Mouse (Mus musculus) midbrain, embryonic 14.5 days (tissue): ENCODE results near the gene Nppa. TPM values are rescaled to one million over a fixed set of nuclear protein-coding genes. Genes with fewer than 3 reads are reported as not detected.
A peak's percentile ranks its signal among the peaks of the same experiment; 100 is the strongest.

ENCODE experiments used
- ATAC-seq: fragments of 200-750 bp; cut with Nextera tagmentation; 2 replicates; pipeline ENCODE4 v1.8.0; 2017; ENCODE audit warnings: moderate number of reproducible peaks, moderate library complexity; ENCODE audit not compliant: low FRiP score, low TSS enrichment
- DNase-seq: peaks from one replicate; pipeline ENCODE4 v3.0.0-alpha.2; 2015
- H3K27ac ChIP-seq: fragments of 300-500 bp; sonication (generic); replicated peaks from 2 replicates; pipeline ENCODE4 v1.5.1; 2014; ENCODE audit warnings: mild to moderate bottlenecking, low read depth, low read length, moderate library complexity
- H3K27me3 ChIP-seq: fragments of 300-500 bp; sonication (generic); 2 replicates; pipeline ENCODE4 v1.6.1; 2014; ENCODE audit warnings: low read length, control low read depth, mixed read lengths; ENCODE audit not compliant: control insufficient read depth, insufficient read depth
- H3K36me3 ChIP-seq: fragments of 300-500 bp; sonication (generic); 2 replicates; pipeline ENCODE4 v1.6.1; 2014; ENCODE audit warnings: low read length, control low read depth; ENCODE audit not compliant: control insufficient read depth, insufficient read depth
- H3K4me1 ChIP-seq: fragments of 300-500 bp; sonication (generic); 2 replicates; pipeline ENCODE4 v1.6.1; 2014; ENCODE audit warnings: mild to moderate bottlenecking, antibody characterized with exemption, low read length, control low read depth; ENCODE audit not compliant: control insufficient read depth, insufficient read depth
- H3K4me2 ChIP-seq: fragments of 300-500 bp; sonication (generic); 2 replicates; pipeline ENCODE4 v1.6.1; 2014; ENCODE audit warnings: mild to moderate bottlenecking, low read length, moderate library complexity
- H3K4me3 ChIP-seq: fragments of 300-500 bp; sonication (generic); replicated peaks from 2 replicates; pipeline ENCODE4 v1.5.1; 2014; ENCODE audit warnings: low read depth, low read length
- H3K9ac ChIP-seq: fragments of 300-500 bp; sonication (generic); replicated peaks from 2 replicates; pipeline ENCODE4 v1.6.1; 2014; ENCODE audit warnings: mild to moderate bottlenecking, low read length, moderate library complexity
- H3K9me3 ChIP-seq: fragments of 300-500 bp; sonication (generic); 2 replicates; pipeline ENCODE4 v1.6.1; 2016; ENCODE audit warnings: low read length, control low read depth, mixed read lengths; ENCODE audit not compliant: control insufficient read depth
- WGBS: fragments of 180-500 bp; shearing (Covaris S2); extraction: QIAGEN DNeasy Blood & Tissue Kit; methylation state at CpG from one replicate; pipeline ENCODE4 v1.1.7; 2014; 5-methylcytosine and 5-hydroxymethylcytosine counted together
- polyA plus RNA-seq: library from polyadenylated mRNA; unstranded; fragments of >200 nt; fragmentation: Nextera tagmentation; extraction: Ambion mirVana; gene quantifications from 2 replicates; pipeline ENCODE4 v1.2.1, GENCODE M21; 2014

Gene Nppa
- polyA plus RNA-seq, 1 experiment from 2014 or later: 2.9 TPM

- Histone ChIP-seq H3K27ac (no peak overlapping the region), H3K27me3 (no peaks in the 10 kb centered on the region), H3K36me3 (no peaks in the 10 kb centered on the region), H3K4me3 (no peak overlapping the region), H3K9me3 (no peaks in the 10 kb centered on the region), H3K9ac (no peak overlapping the region), H3K4me2 (no peak overlapping the region), H3K4me1 (no peaks in the 10 kb centered on the region)
- DNase-seq: no peak
- WGBS: 88% methylated on average over 3 of the region's 3 CpGs
- no peak for ATAC-seq
Observed at GRCm38 (mm10) chr4:147976237-147976636, 24.3 kb upstream of the Nppa start.

GRCm38 (mm10) chr4:147977726-147978125, 22.8 kb upstream of the Nppa start:
- H3K9me3 ChIP-seq: no peaks in the 10 kb centered on the region
- DNase-seq (no peak), ATAC-seq (no peak)
- no peaks in the 10 kb centered on the region for H3K4me1 ChIP-seq
- H3K4me2 ChIP-seq: no peak overlapping the region
- no peak overlapping the region for H3K9ac ChIP-seq
- H3K4me3 ChIP-seq: no peak overlapping the region
- no peak overlapping the region for H3K27ac ChIP-seq
- no peaks in the 10 kb centered on the region for H3K36me3 ChIP-seq
- no peaks in the 10 kb centered on the region for H3K27me3 ChIP-seq
- WGBS: 85% methylated on average over 4 of the region's 4 CpGs

- DNase-seq (no peak), ATAC-seq (no peak)
- no peaks in the 10 kb centered on the region for H3K4me1 ChIP-seq
- H3K27me3 ChIP-seq: no peaks in the 10 kb centered on the region
- no peaks in the 10 kb centered on the region for H3K9me3 ChIP-seq
- no peak overlapping the region for H3K4me2 ChIP-seq
- H3K9ac ChIP-seq: no peak overlapping the region
- no peak overlapping the region for H3K4me3 ChIP-seq
- no peak overlapping the region for H3K27ac ChIP-seq
- WGBS: 94% methylated on average over 6 of the region's 6 CpGs
- no peaks in the 10 kb centered on the region for H3K36me3 ChIP-seq
Observed at GRCm38 (mm10) chr4:147978391-147978790, 22.1 kb upstream of the Nppa start.

DNA sequence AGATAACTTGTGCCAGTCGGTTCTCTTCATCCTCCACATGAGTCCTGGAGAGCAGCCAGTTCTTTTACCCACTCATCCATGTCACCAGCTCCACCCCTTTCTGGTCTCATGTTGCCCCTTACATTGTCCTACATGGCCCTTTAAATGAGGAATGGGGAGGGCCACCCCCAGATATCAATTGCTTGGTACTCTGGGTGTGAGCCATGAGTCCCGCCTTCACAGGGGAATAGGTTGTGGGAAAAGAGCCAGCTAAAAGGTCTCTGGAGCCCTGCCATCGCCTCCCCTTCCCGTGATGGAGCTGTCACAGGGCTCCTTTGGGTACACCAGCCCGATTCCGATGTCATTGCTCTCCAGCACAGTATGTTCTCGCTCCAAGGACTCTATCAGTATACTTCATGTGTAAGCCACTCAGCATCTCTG, 21.1 kb upstream of the Nppa start:
- 62% methylated on average over 7 of the region's 7 CpGs for WGBS
- Histone ChIP-seq H3K36me3 (no peaks in the 10 kb centered on the region), H3K4me2 (no peak overlapping the region), H3K4me3 (no peak overlapping the region), H3K9me3 (no peaks in the 10 kb centered on the region), H3K27ac (no peak overlapping the region), H3K27me3 (no peaks in the 10 kb centered on the region), H3K9ac (no peak overlapping the region), H3K4me1 (no peaks in the 10 kb centered on the region)
- ATAC-seq (no peak), DNase-seq (no peak)

GRCm38 (mm10) chr4:147985205-147986132, 15.1 kb upstream of the Nppa start, which contains the start of gene Nppb:
Nppb (plus strand) TSS chr4:147985788.
- H3K9me3 ChIP-seq: no peaks in the 10 kb centered on the region
- no peaks in the 10 kb centered on the region for H3K27me3 ChIP-seq
- WGBS: 38% methylated on average over 20 of the region's 20 CpGs
- H3K27ac ChIP-seq: no peak within 1 kb of the TSS
- DNase-seq (no peak), ATAC-seq (no peak)
- H3K9ac ChIP-seq: 0 out of 2 replicates have a peak within 1 kb of the TSS, but pooled peaks have one; percentile 9
- no peaks in the 10 kb centered on the region for H3K36me3 ChIP-seq
- no peak within 1 kb of the TSS for H3K4me3 ChIP-seq
- no peaks in the 10 kb centered on the region for H3K4me1 ChIP-seq
- no peak within 1 kb of the TSS for H3K4me2 ChIP-seq

DNA sequence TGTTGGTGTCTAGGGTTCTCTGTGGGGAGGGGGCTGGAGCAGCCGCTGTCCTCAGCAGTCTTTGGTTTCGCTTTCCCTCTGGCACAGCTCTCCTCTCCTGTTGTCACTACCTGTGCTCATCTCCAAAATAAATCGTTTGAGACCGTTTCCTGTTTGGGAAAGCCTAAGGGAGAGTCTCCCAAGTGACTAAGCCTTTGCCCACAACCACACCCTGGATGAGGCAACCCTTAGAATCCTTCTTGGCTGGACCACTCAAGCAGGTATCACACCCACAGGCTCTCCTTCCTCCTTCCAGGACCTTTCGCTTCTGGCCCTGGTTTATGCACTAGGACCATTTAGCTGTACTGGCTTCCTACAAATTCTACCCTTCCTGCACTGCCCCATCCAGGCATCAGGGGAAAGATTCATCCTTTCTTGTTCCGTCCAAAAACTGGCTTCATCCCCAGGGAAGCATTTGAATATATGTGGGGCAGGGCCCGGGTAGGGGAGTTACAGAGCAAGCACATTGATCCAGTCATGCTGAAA, 6.9 kb upstream of the Nppa start:
- no peaks in the 10 kb centered on the region for H3K27me3 ChIP-seq
- WGBS: 67% methylated on average over 7 of the region's 7 CpGs

DNA sequence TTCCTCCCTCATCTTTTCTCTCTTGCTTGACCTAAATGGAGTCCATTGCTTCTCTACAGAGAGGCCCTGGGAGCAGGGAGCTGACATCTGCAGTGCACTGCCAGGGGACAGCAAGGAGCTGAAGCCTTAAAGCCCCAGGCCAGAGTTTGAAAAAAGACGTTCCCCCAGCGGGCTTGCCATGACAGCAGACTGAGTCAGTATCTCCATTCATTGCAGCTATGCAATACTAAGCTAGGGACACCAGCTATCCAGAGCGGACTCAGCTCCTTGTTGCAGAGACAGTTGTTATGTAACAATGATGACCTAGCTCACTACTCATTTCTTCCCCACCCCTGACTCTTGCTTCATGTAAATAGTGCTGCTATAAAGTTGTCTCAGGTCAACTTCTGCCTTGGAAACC, 5.2 kb upstream of the Nppa start:
- H3K27ac ChIP-seq: no peak overlapping the region
- 81% methylated on average over 3 of the region's 3 CpGs for WGBS
- no peaks in the 10 kb centered on the region for H3K27me3 ChIP-seq
- H3K4me2 ChIP-seq: no peak overlapping the region
- H3K9me3 ChIP-seq: no peaks in the 10 kb centered on the region
- H3K9ac ChIP-seq: no peak overlapping the region
- no peak for ATAC-seq
- no peak overlapping the region for H3K4me3 ChIP-seq
- peaks cover 5% of the 10 kb centered on the region for H3K4me1 ChIP-seq
- DNase-seq: no peak
- H3K36me3 ChIP-seq: no peaks in the 10 kb centered on the region

More for the DNA sequence above, 6.9 kb upstream of the Nppa start:
- DNase-seq (no peak), ATAC-seq (no peak)
- H3K4me3 ChIP-seq: no peak overlapping the region
- no peaks in the 10 kb centered on the region for H3K4me1 ChIP-seq
- H3K27ac ChIP-seq: no peak overlapping the region
- H3K4me2 ChIP-seq: no peak overlapping the region
- H3K9me3 ChIP-seq: no peaks in the 10 kb centered on the region
- H3K9ac ChIP-seq: no peak overlapping the region
- H3K36me3 ChIP-seq: no peaks in the 10 kb centered on the region

DNA sequence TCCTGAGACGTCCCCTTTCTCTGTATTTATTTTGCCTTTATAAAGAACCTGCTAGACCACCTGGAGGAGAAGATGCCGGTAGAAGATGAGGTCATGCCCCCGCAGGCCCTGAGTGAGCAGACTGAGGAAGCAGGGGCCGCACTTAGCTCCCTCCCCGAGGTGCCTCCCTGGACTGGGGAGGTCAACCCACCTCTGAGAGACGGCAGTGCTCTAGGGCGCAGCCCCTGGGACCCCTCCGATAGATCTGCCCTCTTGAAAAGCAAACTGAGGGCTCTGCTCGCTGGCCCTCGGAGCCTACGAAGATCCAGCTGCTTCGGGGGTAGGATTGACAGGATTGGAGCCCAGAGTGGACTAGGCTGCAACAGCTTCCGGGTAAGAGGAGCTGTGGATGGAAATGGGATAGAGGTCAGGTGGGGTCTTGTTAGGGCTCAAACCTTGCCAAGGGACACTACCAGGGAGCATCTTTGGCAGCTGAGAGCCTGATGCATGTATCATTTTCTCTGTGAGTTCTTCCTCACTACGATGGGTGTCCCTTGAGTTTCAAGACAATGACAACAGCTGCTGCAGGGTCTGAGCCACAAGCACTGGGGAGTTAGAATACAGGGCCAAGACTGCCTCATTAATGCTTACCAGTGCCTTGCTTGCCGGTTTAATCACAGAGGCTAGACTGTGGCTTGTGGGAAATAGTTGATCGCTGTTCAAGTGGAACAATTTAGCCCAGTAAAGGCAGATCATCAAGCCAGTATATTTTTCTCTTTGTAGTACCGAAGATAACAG, 679 bp downstream of the Nppa start:
- H3K9ac ChIP-seq: no peak overlapping the region
- H3K9me3 ChIP-seq: no peaks in the 10 kb centered on the region
- H3K27me3 ChIP-seq: no peaks in the 10 kb centered on the region
- peak overlapping the region; percentile 71 for H3K27ac ChIP-seq
- WGBS: 57% methylated on average over 17 of the region's 17 CpGs
- no peak overlapping the region for H3K4me3 ChIP-seq
- DNase-seq (peak; percentile 55), ATAC-seq (peak; percentile 47)
- H3K4me2 ChIP-seq: no peak overlapping the region
- H3K36me3 ChIP-seq: peaks cover 35% of the 10 kb centered on the region
- peaks cover 25% of the 10 kb centered on the region for H3K4me1 ChIP-seq
